Mouse (Mus musculus) cortical plate, adult 2 months (tissue): ENCODE results near the gene Hck.

Experiments
- CTCF ChIP-seq: fragments of 200-500 bp; IDR thresholded peaks from 2 replicates; pipeline ENCODE4 v1.5.1; 2011; ENCODE audit warnings: mild to moderate bottlenecking, control low read depth, low read length; ENCODE audit not compliant: insufficient read depth; ENCODE audit errors: extremely low read depth
- POLR2A ChIP-seq: fragments of 200-500 bp; IDR thresholded peaks from 2 replicates; pipeline ENCODE4 v1.6.1; 2011; ENCODE audit warnings: mild to moderate bottlenecking, low read length, control low read depth; ENCODE audit not compliant: insufficient read depth; ENCODE audit errors: extremely low read depth

- no peak for TF ChIP-seq CTCF
- no peak for TF ChIP-seq POLR2A
Measured at GRCm38 (mm10) chr2:153198485-153198884, 90.2 kb downstream of the Hck start.
